Mouse (Mus musculus) retina, adult 2 months (tissue): Measurements from ENCODE around the gene Eif3f.

ENCODE experiments used
- DNase-seq: peaks from one replicate; pipeline ENCODE4 v3.0.0-alpha.2; 2012; ENCODE audit warnings: low read depth, low spot score

The Eif3f gene

DNA sequence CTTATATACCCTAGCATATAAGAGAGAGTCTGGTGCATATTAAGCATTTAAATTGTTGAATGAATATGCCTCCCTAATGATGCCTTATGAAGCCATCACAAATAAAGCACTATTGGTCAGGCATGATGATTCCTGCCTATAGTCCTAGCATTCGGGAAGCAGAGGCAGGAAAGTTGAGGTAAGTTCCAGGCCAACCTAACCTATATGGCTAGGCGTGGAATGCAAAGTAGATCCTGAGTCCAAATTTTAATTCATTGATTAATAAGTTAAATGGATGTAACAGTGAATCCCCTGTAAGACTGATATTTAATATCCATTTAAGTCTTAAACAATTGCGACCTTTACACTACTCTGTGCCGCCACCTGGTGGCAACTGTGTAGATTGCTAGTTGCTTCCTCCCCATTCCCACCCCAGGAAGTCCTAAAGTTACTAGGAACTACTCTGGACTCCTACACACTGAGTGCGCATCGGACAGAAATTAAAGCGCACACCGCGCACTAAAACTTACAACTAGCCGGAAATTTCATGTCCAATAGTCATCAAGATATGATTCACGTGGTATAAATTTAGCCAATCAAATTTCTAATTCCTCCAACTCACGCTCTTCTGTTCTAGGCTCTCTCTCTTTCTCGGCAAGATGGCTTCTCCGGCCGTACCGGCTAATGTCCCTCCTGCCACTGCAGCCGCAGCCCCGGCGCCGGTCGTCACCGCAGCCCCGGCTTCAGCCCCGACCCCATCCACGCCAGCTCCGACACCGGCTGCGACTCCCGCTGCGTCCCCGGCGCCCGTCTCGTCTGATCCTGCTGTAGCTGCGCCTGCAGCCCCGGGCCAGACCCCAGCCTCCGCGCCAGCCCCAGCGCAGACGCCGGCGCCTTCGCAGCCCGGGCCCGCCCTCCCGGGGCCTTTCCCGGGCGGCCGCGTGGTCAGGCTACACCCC, at the start of gene Eif3f:
Gene Eif3f, plus strand, starts transcription at position 624 of the 938 bp plus-strand sequence.
- DNase-seq, result peak; percentile 99

DNA sequence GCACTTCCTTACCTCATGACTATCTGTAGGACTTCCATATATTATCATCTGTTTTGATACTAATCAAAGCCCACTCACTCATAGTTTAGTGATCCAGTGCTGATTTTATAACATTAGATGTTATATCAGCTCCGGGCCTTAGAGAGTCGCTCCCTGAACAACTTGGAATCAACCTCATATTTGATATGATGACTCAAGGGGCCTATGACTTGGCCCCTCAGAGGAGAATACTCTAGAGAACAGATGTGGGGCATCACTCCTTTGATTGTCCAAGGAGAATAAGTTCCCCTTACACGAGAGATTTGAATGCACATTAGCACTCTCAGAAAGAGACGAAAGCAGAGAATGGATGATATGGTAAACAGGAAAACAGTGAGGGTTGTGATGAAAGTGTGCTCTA, 49.3 kb upstream of the Eif3f start, which contains the start of gene Olfr518:
Gene Olfr518, minus strand, starts transcription at position 101 of the 400 bp plus-strand sequence.
- no peak for DNase-seq

GRCm38 (mm10) chr7:108894320-108894719, 39.9 kb upstream of the Eif3f start, which contains the start of gene Olfr519:
Gene Olfr519 (minus strand): TSS chr7:108894420.
- DNase-seq, result no peak

DNA sequence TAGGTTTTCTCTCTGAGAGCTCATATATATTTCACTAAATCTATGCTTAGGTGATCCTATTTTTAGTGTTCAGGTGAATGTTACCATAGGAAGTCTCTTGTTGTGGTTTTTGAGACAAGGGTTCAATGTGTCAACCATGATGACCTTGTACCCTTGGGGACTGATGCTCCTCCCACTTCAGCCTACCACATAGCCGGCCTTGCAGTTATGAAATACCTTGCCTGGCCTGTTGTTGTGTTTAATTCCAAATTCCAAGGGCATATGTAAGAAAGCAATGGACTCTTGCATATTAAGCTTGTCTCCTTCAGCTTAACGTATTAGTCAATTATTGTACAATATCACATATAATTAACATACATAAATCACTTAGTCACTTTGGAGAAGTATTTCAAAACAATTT, 30.2 kb upstream of the Eif3f start:
- DNase-seq, result no peak

DNA sequence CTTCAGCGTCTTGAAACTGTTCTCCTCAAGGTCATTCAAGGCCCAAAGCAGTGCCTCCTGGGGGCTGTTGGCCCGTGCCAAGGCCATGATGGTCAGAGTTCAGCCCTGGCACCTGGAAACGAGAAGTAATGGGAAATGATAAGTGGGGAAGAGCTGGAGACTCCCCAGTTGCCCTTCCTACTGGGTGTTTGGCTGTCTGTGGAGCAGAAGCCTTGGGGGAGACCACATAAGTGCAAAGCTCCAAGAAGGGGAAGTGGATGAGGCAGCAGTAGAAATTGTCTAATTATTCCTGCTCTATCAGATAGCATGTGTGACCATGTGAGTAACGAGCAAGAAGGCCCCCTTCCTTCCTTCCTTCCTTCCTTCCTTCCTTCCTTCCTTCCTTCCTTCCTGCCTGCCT, 7.2 kb upstream of the Eif3f start:
- no peak for DNase-seq

GRCm38 (mm10) chr7:108928280-108929188, 5.7 kb upstream of the Eif3f start:
- no peak for DNase-seq

DNA sequence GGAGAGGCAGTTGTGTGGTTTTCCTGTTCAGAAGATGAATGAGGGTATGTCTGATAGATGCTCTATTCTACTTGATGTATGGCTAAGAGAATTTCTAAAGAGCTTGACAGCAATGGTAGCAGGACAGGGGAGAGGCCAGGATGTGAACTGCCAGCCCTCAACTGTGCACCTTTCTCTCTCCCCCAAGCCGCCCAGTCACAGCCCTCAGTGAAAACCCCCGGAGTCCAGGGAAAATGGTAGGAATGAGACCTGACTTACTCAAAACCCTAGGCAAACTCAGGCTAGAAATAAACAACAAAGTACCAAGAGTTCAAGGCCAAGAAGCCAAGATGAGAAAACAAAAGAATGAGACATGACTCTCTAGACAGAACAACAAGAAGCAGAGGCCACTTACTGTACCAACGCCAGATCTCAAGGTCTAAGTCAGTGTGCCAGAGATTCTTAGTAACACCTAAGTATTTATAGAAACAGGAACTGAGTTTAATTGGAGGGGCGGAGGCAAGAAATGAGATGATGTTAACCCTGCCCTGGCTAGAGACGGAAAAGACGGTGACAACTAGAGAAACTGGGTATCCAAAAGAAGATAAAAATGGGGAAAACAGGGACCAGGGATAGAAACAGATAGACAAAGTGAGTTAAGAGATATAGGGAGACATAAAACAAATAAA, 4.4 kb upstream of the Eif3f start, which contains the start of gene Nlrp10:
Gene Nlrp10, minus strand, starts transcription at position 453 of the 668 bp plus-strand sequence.
- DNase-seq, result no peak

DNA sequence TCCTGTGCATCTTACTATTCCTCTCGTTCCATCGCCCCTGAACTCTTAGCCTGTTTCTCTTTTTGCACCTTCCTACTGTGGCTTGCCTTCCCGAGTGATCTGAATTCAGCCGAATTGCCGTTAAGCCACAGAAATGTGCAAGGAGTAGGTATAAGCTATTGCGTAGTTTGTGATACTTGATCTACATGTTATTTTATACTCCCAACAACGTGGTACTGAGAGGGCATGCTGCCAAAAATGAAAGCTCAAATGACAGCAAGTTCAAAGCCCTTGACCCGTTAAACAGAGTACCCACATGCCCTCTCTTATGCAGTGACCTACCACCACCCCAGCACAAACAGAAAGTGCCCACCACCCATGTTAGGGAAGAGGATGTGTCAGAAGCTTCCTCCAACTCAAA, 619 bp downstream of the Eif3f start:
- no peak for DNase-seq

DNA sequence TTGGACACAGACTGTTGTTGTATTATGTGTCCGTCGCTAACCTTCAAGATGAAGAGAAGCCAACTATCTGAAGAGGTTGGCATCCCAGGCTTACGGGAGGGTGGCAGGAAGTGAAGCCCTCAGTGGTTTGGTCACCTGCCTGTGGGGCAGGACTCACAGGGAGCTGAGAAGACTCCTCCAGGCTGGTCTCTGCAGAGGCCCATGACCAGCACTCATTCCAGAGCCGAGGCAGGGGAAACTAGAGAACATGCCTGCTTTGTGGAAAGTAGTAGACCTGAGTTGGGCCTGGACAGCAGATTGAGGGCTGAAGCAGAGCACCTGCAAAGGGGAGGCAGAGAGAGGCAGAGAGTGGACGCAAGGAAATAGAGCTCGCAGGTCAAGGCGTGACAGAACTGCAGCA, 1.2 kb downstream of the Eif3f start:
- DNase-seq, result no peak

DNA sequence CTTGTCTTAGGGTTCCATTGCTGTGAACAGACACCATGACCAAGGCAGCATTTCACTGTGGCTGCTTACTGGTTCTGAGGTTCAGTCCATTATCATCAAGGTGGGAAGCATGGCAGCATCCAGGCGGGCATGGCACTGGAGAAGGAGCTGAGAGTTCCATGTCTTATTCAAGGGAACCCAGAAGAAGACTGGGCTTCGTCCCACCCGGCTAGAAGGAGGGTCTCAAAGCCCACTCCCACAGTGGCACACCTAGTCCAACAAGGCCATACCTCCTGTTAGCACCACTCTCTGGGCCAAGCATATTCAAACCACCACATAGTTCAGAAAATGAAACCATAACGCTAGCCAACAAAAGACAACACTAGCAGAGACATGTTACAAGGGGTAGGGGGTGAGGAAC, 2.4 kb downstream of the Eif3f start:
- no peak for DNase-seq

- no peak for DNase-seq
Observed at GRCm38 (mm10) chr7:108941466-108941865, 7.2 kb downstream of the Eif3f start.

GRCm38 (mm10) chr7:108944002-108944401, 9.8 kb downstream of the Eif3f start:
- no peak for DNase-seq

DNA sequence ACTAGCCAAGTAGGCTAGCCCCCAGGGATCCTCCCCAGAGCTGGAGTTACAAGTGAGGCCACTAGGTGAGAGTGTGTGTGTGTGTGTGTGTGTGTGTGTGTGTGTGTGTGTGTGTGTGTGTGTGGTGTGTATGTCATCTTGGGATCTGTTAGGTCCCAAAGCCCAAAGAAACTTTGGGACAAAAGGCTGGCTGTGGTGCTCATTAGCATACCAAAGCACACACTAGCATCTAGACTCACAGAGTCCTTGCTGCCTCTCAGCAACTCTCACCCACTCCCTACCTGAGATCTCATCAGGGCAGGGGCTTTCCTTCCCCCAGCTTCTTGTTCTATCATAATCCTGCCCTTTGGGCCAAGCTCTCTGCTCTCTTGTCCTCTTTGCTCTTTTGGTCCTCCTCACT, 14.4 kb downstream of the Eif3f start:
- DNase-seq, result no peak

DNA sequence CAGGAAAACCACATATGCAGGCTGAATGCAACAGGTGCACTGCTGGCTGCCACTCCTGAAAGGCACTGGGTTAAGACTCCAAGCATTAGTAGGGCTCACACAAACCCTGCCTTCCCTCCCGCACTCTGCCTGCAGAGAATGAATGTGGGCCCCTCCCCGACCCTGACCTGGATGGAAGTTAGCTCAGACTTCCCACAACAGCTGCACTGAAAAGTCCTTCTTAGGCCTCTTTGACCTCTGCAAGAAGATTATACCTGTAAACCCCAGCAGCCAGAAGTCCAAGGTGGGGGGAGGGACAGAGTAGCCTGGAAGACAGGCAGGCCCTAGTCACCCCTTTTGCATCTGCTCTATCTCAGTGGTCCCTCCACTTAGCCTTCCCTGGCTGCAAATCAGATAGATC, 15.1 kb downstream of the Eif3f start:
- DNase-seq, result peak; percentile 88

DNA sequence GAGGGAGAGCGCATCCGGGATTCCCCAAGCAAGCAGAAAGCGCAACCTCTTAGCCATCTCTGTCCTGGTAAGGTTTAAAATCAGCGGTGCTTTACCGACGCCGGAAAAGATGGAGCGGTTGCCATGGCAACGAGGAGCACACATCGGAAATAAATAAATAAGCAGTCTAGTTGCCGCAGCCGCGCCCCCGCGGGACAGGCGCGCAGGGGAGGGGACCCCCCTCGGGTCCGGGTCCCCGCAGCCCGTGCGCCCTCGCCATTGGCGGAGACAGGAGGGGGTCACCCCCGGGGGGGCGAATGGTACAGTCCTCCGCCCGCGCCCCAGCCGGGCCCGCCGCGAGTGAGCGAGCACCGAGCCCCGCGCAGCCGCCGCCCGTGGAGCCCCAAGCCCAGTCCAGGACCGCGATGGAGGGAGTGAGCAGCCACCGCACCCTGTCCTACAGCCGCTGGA, 16.1 kb downstream of the Eif3f start, which contains the start of gene Tub:
Gene Tub, plus strand, starts transcription at position 27 of the 450 bp plus-strand sequence.
- peak; percentile 79 for DNase-seq

DNA sequence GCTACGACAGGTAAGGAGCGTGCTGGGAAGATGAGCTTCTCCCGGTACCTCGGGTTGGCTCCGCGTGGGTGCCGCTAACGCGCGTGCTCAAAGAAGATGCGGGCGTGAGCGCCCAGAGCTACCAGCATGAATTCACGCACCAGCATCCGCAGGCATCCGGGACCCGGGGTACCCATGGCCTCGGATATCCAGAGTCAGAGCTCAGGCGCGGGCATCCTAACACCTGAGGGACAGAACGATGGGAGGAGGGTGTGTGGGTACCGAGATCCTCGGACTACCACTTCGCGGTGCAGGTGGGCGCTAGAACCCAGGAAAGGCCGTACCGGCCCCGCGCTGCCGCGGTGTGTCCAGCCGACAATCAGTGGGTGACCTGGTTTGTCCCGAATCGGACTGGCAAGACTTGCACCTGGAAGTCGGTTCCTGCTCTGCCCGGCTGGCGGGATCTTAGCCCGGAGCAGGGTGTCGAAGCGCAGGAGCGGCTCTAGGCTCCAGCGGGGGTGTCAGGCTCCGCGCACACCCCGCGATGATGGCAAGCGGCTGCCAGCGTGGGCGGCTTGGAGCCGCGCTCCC, 16.6 kb downstream of the Eif3f start:
- DNase-seq, result no peak

DNA sequence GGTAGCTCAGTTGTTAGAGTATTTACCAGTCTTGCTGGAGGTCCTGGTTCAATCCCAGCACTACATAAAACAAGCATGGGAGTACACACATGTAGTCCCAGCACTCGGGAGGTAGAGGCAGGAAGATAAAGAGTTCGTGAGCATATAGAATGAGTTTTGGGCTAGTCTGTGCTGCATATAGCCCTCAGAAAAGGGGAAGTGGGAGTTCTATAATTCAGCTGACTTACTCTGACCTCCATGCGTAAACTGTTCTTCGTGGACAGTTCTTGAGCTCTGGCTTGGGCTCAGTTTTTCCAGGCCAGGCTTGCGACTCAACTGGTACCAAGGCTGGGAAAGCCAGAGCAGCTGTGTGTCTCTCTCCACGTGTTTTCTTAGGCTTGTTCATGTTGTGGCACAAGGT, 18.6 kb downstream of the Eif3f start:
- DNase-seq, result no peak

DNA sequence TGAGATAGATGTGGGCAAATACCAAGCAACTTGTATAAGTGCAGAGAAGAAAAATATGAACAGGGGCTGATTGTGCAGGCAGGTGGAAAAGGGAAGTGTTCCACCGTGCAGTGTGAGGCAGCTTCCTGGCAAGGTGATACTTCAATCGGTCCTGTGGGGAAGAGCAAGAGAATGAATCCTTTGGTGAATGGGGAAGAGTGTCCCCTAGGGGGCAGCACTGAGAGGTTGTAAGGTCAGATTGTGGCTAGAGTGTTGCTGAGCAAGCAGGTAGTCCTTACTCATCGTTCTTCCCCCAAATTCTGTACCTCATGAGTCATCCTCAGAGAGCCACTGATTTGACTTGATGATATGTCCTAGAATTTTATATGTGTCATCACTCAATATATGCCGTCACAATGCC, 20.0 kb downstream of the Eif3f start:
- DNase-seq, result no peak

DNA sequence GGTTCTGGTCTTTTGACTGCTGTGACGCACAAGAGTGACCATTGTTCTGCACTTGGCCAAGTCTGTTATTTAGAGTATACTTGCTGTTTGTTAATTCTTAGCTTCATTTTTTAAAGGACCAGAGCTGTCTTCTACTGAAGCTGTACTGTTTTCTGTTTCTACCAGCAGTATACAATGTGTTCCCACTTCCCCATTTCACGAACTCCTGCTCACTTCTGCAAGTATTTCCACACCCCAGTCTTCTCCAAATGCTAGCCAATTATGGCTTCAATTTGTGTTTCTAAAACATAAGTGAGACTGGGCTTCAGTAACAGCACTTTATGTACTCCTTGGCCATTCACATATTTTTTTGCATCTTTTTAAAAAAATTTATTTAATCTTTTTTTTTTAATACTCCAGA, 23.5 kb downstream of the Eif3f start:
- DNase-seq, result no peak

DNA sequence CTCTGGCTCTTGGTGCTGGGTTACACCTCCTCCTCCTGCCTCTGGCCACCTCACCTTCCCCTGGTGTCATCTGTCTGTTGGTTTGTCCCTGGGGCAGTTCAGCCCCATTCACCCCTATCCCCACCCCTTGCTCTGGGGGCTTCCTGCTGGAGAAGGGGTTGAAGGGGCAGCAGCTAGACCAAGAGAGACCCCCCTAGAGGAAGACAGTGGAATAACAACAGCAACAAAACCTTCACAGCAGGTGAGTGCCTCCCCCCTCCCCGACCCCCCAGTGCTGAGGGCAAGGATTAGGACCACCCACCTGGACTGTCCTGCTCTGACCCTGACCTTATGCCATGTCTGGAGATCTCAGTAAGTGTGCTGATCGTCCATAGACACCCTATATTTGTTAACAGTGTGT, 31.8 kb downstream of the Eif3f start:
- DNase-seq, result no peak

GRCm38 (mm10) chr7:108966742-108967362, 32.6 kb downstream of the Eif3f start:
- DNase-seq, result no peak
